Mouse (Mus musculus): ENCODE data around the gene Heatr9. TPM values are rescaled to one million over a fixed set of nuclear protein-coding genes. Genes with fewer than 3 reads are reported as not detected.

Heatr9 gene
- total and polyA plus RNA-seq, 2 experiments from 2014 or later = not detected

- TF ChIP-seq EP300 (IDR thresholded peaks at IDR 0.05; ENCODE audit: low read depth) (no peak), CTCF (IDR thresholded peaks at IDR 0.05; ENCODE audit: low read depth) (no peak)
- Histone ChIP-seq H3K9me3 (replicated peaks; ENCODE audit: control insufficient read depth, low read length) (no peaks in the 10 kb centered on the region), H3K27me3 (ENCODE audit: control insufficient read depth, insufficient read depth, low read length) (peaks cover 19% of the 10 kb centered on the region), H3K36me3 (replicated peaks; ENCODE audit: control insufficient read depth, insufficient read depth, low read length) (no peaks in the 10 kb centered on the region), H3K4me1 (ENCODE audit: control insufficient read depth, insufficient read depth) (peaks cover 22% of the 10 kb centered on the region), H3K4me3 (ENCODE audit: low read depth, low read length) (no peak overlapping the region), H3K4me2 (ENCODE audit: low read depth, low read length) (no peak overlapping the region), H3K9ac (replicated peaks; ENCODE audit: low read depth, low read length) (no peak overlapping the region), H3K27ac (ENCODE audit: low read depth) (no peak overlapping the region)
- ATAC-seq (ENCODE audit: insufficient read depth, low read depth) = no peak
- 94% methylated on average over 3 of the region's 3 CpGs for WGBS
- DNase-seq (ENCODE audit: low spot score) = no peak
Measured at GRCm38 (mm10) chr11:83468765-83469164, 53.2 kb downstream of the Heatr9 start.

- H3K27ac ChIP-seq (ENCODE audit: low read depth) = peak overlapping the region; percentile 58
- no peaks in the 10 kb centered on the region for H3K9me3 ChIP-seq (replicated peaks; ENCODE audit: control insufficient read depth, low read length)
- no peaks in the 10 kb centered on the region for H3K36me3 ChIP-seq (replicated peaks; ENCODE audit: control insufficient read depth, insufficient read depth, low read length)
- WGBS = 5% methylated on average over 11 of the region's 11 CpGs
- peaks cover 24% of the 10 kb centered on the region for H3K27me3 ChIP-seq (ENCODE audit: control insufficient read depth, insufficient read depth, low read length)
- no peak overlapping the region for H3K9ac ChIP-seq (replicated peaks; ENCODE audit: low read depth, low read length)
- H3K4me3 ChIP-seq (ENCODE audit: low read depth, low read length) = no peak overlapping the region
- peaks cover 20% of the 10 kb centered on the region for H3K4me1 ChIP-seq (ENCODE audit: control insufficient read depth, insufficient read depth)
- peak; percentile 94 for DNase-seq (ENCODE audit: low spot score)
- peak; percentile 89 for ATAC-seq (ENCODE audit: insufficient read depth, low read depth)
- TF ChIP-seq EP300 (IDR thresholded peaks at IDR 0.05; ENCODE audit: low read depth) (peak; percentile 98), CTCF (IDR thresholded peaks at IDR 0.05; ENCODE audit: low read depth) (no peak)
- H3K4me2 ChIP-seq (ENCODE audit: low read depth, low read length) = no peak overlapping the region
Measured at GRCm38 (mm10) chr11:83467120-83467652, 54.8 kb downstream of the Heatr9 start.

- Histone ChIP-seq H3K4me3 (ENCODE audit: low read depth, low read length) (no peak overlapping the region), H3K4me2 (ENCODE audit: low read depth, low read length) (0 out of 2 replicates have a peak overlapping the region, but pooled peaks have one; percentile 3), H3K27me3 (ENCODE audit: control insufficient read depth, insufficient read depth, low read length) (peaks cover 31% of the 10 kb centered on the region), H3K27ac (ENCODE audit: low read depth) (peak overlapping the region; percentile 58), H3K9ac (replicated peaks; ENCODE audit: low read depth, low read length) (no peak overlapping the region), H3K36me3 (replicated peaks; ENCODE audit: control insufficient read depth, insufficient read depth, low read length) (no peaks in the 10 kb centered on the region), H3K4me1 (ENCODE audit: control insufficient read depth, insufficient read depth) (peaks cover 24% of the 10 kb centered on the region), H3K9me3 (replicated peaks; ENCODE audit: control insufficient read depth, low read length) (no peaks in the 10 kb centered on the region)
- DNase-seq (ENCODE audit: low spot score) (peak; percentile 63), ATAC-seq (ENCODE audit: insufficient read depth, low read depth) (peak; percentile 15; the same call in 1 of the 2 replicates)
- 5% methylated on average over 2 of the region's 2 CpGs for WGBS
- TF ChIP-seq CTCF (IDR thresholded peaks at IDR 0.05; ENCODE audit: low read depth) = no peak
- TF ChIP-seq EP300 (IDR thresholded peaks at IDR 0.05; ENCODE audit: low read depth) = no peak
Measured at GRCm38 (mm10) chr11:83465976-83466375, 56.0 kb downstream of the Heatr9 start.

GRCm38 (mm10) chr11:83462711-83463244 is 59.2 kb downstream of the Heatr9 start, which contains the start of gene Mmp28:
Mmp28 (minus strand) TSS chr11:83463071.
- H3K27ac ChIP-seq (ENCODE audit: low read depth) = 0 out of 2 replicates have a peak within 1 kb of the TSS, but pooled peaks have one; percentile 38
- peak; percentile 58 for DNase-seq (ENCODE audit: low spot score)
- ATAC-seq (ENCODE audit: insufficient read depth, low read depth) = peak; percentile 28; the same call in 1 of the 2 replicates

More at GRCm38 (mm10) chr11:83462711-83463244, 59.2 kb downstream of the Heatr9 start, which contains the start of gene Mmp28:
- Histone ChIP-seq H3K4me2 (ENCODE audit: low read depth, low read length) (peak within 1 kb of the TSS; percentile 95), H3K9me3 (replicated peaks; ENCODE audit: control insufficient read depth, low read length) (no peaks in the 10 kb centered on the region), H3K27me3 (ENCODE audit: control insufficient read depth, insufficient read depth, low read length) (peaks cover 31% of the 10 kb centered on the region), H3K4me3 (ENCODE audit: low read depth, low read length) (peak within 1 kb of the TSS; percentile 83), H3K36me3 (replicated peaks; ENCODE audit: control insufficient read depth, insufficient read depth, low read length) (no peaks in the 10 kb centered on the region), H3K4me1 (ENCODE audit: control insufficient read depth, insufficient read depth) (peaks cover 24% of the 10 kb centered on the region), H3K9ac (replicated peaks; ENCODE audit: low read depth, low read length) (peak within 1 kb of the TSS; percentile 85)
- TF ChIP-seq CTCF (IDR thresholded peaks at IDR 0.05; ENCODE audit: low read depth) (no peak), EP300 (IDR thresholded peaks at IDR 0.05; ENCODE audit: low read depth) (no peak)
- under 1% methylated on average over 42 of the region's 42 CpGs for WGBS

Other genes starting within 250 kb of the Heatr9 start
- gene Slfn14, start 235.4 kb downstream of the Heatr9 start, total RNA-seq (2014; rRNA removed; ENCODE audit: low replicate concordance) = not detected in 2 replicates
- 0.10 and 0.16 TPM in 2 replicates for gene Slfn14, start 235.4 kb downstream of the Heatr9 start, polyA plus RNA-seq (2015; fragmentation: Nextera tagmentation; extraction: Ambion mirVana)
- gene Ap2b1, start 223.2 kb downstream of the Heatr9 start, total RNA-seq (2014; rRNA removed; ENCODE audit: low replicate concordance) = 51.6 and 52.0 TPM in 2 replicates
- 20.1 TPM in 2 replicates for gene Ap2b1, start 223.2 kb downstream of the Heatr9 start, polyA plus RNA-seq (2015; fragmentation: Nextera tagmentation; extraction: Ambion mirVana)
- 2.6 and 3.6 TPM in 2 replicates for gene Pex12, start 219.6 kb downstream of the Heatr9 start, total RNA-seq (2014; rRNA removed; ENCODE audit: low replicate concordance)
- 8.3 and 9.3 TPM in 2 replicates for gene Pex12, start 219.6 kb downstream of the Heatr9 start, polyA plus RNA-seq (2015; fragmentation: Nextera tagmentation; extraction: Ambion mirVana)
- 31.1 and 45.3 TPM in 2 replicates for gene Rasl10b, start 113.0 kb downstream of the Heatr9 start, total RNA-seq (2014; rRNA removed; ENCODE audit: low replicate concordance)
- 7.9 and 9.2 TPM in 2 replicates for gene Rasl10b, start 113.0 kb downstream of the Heatr9 start, polyA plus RNA-seq (2015; fragmentation: Nextera tagmentation; extraction: Ambion mirVana)
- gene Gas2l2, start 92.7 kb downstream of the Heatr9 start, total RNA-seq (2014; rRNA removed; ENCODE audit: low replicate concordance) = not detected in 2 replicates
- 0.15 TPM in 1 of 2 replicates, not detected in the other for gene Gas2l2, start 92.7 kb downstream of the Heatr9 start, polyA plus RNA-seq (2015; fragmentation: Nextera tagmentation; extraction: Ambion mirVana)
- 4.2 TPM in 1 of 2 replicates, not detected in the other for gene 1700020L24Rik, start 84.5 kb downstream of the Heatr9 start, total RNA-seq (2014; rRNA removed; ENCODE audit: low replicate concordance)
- 0.81 and 1.1 TPM in 2 replicates for gene 1700020L24Rik, start 84.5 kb downstream of the Heatr9 start, polyA plus RNA-seq (2015; fragmentation: Nextera tagmentation; extraction: Ambion mirVana)
- 7.8 and 24.7 TPM in 2 replicates for gene Mmp28, start 59.1 kb downstream of the Heatr9 start, total RNA-seq (2014; rRNA removed; ENCODE audit: low replicate concordance)
- gene Mmp28, start 59.1 kb downstream of the Heatr9 start, polyA plus RNA-seq (2015; fragmentation: Nextera tagmentation; extraction: Ambion mirVana) = 3.7 and 4.3 TPM in 2 replicates
- 1.6 and 6.0 TPM in 2 replicates for gene Taf15, start 49.1 kb downstream of the Heatr9 start, total RNA-seq (2014; rRNA removed; ENCODE audit: low replicate concordance)
- gene Taf15, start 49.1 kb downstream of the Heatr9 start, polyA plus RNA-seq (2015; fragmentation: Nextera tagmentation; extraction: Ambion mirVana) = 4.2 and 4.7 TPM in 2 replicates
- not detected in 2 replicates for gene Ccl5, start 8.3 kb upstream of the Heatr9 start, total RNA-seq (2014; rRNA removed; ENCODE audit: low replicate concordance)
- 0.31 and 0.65 TPM in 2 replicates for gene Ccl5, start 8.3 kb upstream of the Heatr9 start, polyA plus RNA-seq (2015; fragmentation: Nextera tagmentation; extraction: Ambion mirVana)
- 3.5 and 8.6 TPM in 2 replicates for gene Ccl9, start 56.5 kb upstream of the Heatr9 start, total RNA-seq (2014; rRNA removed; ENCODE audit: low replicate concordance)
- 2.2 and 3.6 TPM in 2 replicates for gene Ccl9, start 56.5 kb upstream of the Heatr9 start, polyA plus RNA-seq (2015; fragmentation: Nextera tagmentation; extraction: Ambion mirVana)
- gene Ccl6, start 70.9 kb upstream of the Heatr9 start, total RNA-seq (2014; rRNA removed; ENCODE audit: low replicate concordance) = 2.2 TPM in 1 of 2 replicates, not detected in the other
- 5.1 and 5.5 TPM in 2 replicates for gene Ccl6, start 70.9 kb upstream of the Heatr9 start, polyA plus RNA-seq (2015; fragmentation: Nextera tagmentation; extraction: Ambion mirVana)
- gene Rpl9-ps1, start 123.4 kb upstream of the Heatr9 start, total RNA-seq (2014; rRNA removed; ENCODE audit: low replicate concordance) = not detected in 2 replicates
- not detected in 2 replicates for gene Rpl9-ps1, start 123.4 kb upstream of the Heatr9 start, polyA plus RNA-seq (2015; fragmentation: Nextera tagmentation; extraction: Ambion mirVana)
- gene Ccl3, start 127.2 kb upstream of the Heatr9 start, total RNA-seq (2014; rRNA removed; ENCODE audit: low replicate concordance) = 0.73 TPM in 1 of 2 replicates, not detected in the other
- gene Ccl3, start 127.2 kb upstream of the Heatr9 start, polyA plus RNA-seq (2015; fragmentation: Nextera tagmentation; extraction: Ambion mirVana) = 0.31 and 0.52 TPM in 2 replicates
- gene Ccl4, start 140.4 kb upstream of the Heatr9 start, total RNA-seq (2014; rRNA removed; ENCODE audit: low replicate concordance) = not detected in 2 replicates
- 0.98 and 1.7 TPM in 2 replicates for gene Ccl4, start 140.4 kb upstream of the Heatr9 start, polyA plus RNA-seq (2015; fragmentation: Nextera tagmentation; extraction: Ambion mirVana)
- gene Wfdc17, start 181.8 kb upstream of the Heatr9 start, total RNA-seq (2014; rRNA removed; ENCODE audit: low replicate concordance) = 9.8 TPM in 1 of 2 replicates, not detected in the other
- 2.9 and 3.7 TPM in 2 replicates for gene Wfdc17, start 181.8 kb upstream of the Heatr9 start, polyA plus RNA-seq (2015; fragmentation: Nextera tagmentation; extraction: Ambion mirVana)
- not detected in 2 replicates for gene Wfdc18, start 186.8 kb upstream of the Heatr9 start, total RNA-seq (2014; rRNA removed; ENCODE audit: low replicate concordance)
- 3.3 and 4.6 TPM in 2 replicates for gene Wfdc18, start 186.8 kb upstream of the Heatr9 start, polyA plus RNA-seq (2015; fragmentation: Nextera tagmentation; extraction: Ambion mirVana)
- gene Wfdc21, start 224.8 kb upstream of the Heatr9 start, total RNA-seq (2014; rRNA removed; ENCODE audit: low replicate concordance) = not detected in 2 replicates
- 0.52 and 0.82 TPM in 2 replicates for gene Wfdc21, start 224.8 kb upstream of the Heatr9 start, polyA plus RNA-seq (2015; fragmentation: Nextera tagmentation; extraction: Ambion mirVana)
- 10.2 and 15.1 TPM in 2 replicates for gene Heatr6, start 231.5 kb upstream of the Heatr9 start, total RNA-seq (2014; rRNA removed; ENCODE audit: low replicate concordance)
- 8.9 and 9.6 TPM in 2 replicates for gene Heatr6, start 231.5 kb upstream of the Heatr9 start, polyA plus RNA-seq (2015; fragmentation: Nextera tagmentation; extraction: Ambion mirVana)

Data from heart, postnatal 0 days (tissue).